Mouse (Mus musculus) bone marrow, adult 2 months (tissue): ENCODE results near the gene Grb10.

Experiments used
- CTCF ChIP-seq: fragments of 200-500 bp; IDR thresholded peaks from 2 replicates; pipeline ENCODE4 v1.5.1; 2011; ENCODE audit warnings: low read length, control low read depth; ENCODE audit not compliant: control insufficient read depth, insufficient read depth
- POLR2A ChIP-seq: fragments of 200-500 bp; IDR thresholded peaks from 2 replicates; pipeline ENCODE4 v1.6.1; 2011; ENCODE audit warnings: low read depth, mild to moderate bottlenecking, control low read depth, low read length, borderline replicate concordance; ENCODE audit not compliant: control insufficient read depth

- TF ChIP-seq POLR2A (no peak), CTCF (no peak)
These were observed 1.3 kb upstream of the Grb10 start for GRCm38 (mm10) chr11:12039748-12040147.
